Mouse (Mus musculus): ENCODE data around the gene Ascc2. TPM values are rescaled to one million over a fixed set of nuclear protein-coding genes. Genes with fewer than 3 reads are reported as not detected.

Ascc2 gene
- total RNA-seq, 2 experiments from 2014 or later: 16.2 to 19.6 TPM

DNA sequence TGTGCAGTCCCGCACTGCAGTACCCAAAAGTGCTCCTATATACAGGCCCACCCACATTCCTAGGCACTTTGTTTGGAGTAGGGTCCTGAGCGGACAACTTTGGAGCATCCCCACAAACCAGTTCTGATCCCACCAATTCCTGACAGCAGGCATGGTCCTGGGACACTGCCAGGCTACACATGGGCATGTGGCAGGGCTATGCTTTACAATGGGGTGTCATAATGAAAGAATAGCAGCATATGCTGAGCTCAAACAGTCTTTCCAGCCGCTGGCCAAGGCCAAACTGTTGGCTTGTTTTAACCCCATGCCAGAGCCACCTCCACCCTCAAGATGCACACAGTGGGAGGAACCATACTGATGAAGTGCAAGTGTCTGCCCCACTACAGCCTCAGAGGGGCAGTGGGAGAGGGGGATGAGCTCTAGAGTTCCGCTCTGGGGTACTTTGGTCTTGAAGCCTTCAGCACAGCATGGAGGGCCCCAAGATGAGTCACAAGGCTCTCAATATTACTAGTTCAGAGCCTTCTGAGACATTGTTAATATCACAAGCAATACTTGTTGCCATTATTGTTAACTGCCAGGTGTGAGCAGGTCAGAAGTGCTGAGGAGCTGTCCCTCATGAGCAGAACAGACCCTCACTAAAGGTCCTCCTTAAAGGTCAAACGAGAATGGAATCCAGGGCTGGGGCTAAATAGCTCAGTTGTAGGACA lies 79.1 kb downstream of the Ascc2 start:
- ATAC-seq (replicated peaks; ENCODE audit: poor library complexity): no peak

DNA sequence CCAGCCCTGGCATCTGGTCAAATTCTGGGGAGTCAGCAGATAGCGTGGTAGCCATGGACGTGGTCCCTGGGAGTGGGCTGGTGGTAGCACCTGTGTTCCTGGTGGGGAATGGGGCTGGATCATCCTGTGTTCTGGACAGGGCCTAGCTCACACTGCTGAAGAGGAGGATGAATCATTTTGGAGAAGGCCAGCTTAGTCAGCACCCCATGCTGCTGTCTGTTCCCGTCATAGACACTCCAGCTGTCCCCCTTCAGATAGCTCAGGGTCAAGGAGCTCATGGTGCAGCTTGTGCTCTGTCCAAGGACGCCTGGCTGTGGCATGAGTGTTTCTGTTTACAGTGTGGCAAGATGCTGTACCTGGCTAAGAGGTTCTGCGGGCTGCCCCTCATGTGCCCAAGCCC lies 81.0 kb downstream of the Ascc2 start:
- no peak for ATAC-seq (replicated peaks; ENCODE audit: poor library complexity)

DNA sequence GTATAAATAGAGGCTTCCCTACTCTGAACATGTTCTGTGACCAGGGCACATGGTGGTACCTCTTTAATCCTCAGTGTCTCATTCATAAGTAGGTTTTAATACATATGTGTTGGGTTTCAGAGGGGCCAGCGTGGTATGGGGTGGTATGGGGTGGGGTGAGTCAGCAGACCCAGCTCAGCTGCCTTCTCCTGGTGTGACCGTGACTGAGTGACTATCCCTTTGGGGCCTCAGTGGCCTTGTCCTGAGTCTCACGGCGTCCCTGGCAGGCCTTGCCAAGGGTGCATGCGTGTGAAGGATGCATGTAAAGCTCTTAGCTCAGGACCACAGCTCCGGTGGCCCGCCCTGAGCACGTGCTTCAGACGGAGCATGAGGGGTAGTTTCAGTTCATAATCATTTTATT lies 82.4 kb downstream of the Ascc2 start:
- no peak for ATAC-seq (replicated peaks; ENCODE audit: poor library complexity)

DNA sequence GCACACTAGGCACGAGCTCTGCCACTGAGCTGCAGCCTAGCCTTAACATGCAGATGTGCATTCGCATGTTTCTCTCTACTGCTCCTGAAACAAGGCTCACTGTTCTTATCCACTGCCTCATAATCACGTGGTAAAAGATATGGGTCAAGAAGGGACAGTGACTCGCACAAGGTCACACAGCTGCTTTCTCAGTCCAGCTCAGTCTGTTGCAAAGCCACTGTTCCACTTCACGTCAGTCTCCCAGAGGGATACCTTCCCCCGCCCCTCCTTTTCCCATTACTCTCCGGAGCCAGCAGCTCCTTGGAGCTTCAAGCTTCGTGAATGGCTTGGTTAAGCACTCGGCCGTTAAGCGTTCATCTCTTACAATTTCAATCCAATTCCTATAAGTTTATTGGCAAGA lies 82.8 kb downstream of the Ascc2 start:
- no peak for ATAC-seq (replicated peaks; ENCODE audit: poor library complexity)

DNA sequence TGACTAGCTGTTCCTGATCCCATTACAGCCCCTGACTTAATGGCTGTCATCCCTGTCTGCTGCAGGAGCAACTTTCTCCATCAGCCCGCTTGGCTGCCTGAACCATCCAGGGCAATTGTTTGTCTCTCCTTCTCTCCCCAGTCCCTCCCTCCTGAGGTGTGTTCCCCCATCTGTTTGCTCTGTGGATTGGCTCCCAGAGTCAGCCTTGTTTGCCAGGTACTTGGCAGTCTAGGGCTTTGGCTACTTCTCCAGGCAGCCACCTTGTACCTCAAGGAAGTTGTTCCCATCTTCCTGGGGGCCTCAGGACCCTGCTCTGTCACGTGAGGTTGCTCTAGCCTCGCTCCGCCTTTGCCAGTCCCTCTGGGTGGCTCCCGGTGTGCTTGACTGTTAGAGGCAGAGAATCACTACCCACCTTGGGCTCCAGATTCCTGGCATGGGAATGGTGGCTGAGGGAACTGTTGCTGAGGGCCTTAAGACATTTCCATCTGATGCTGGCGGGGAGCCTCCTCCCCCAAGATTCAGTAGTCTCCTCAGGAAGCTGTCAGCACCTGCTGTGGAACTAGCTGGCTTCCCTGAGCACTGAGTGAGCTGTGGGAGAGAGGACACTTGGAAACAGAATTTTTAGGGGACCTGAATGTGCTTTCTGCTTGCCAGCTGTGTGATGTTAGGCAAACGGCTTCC lies 83.5 kb downstream of the Ascc2 start:
- no peak for ATAC-seq (replicated peaks; ENCODE audit: poor library complexity)

DNA sequence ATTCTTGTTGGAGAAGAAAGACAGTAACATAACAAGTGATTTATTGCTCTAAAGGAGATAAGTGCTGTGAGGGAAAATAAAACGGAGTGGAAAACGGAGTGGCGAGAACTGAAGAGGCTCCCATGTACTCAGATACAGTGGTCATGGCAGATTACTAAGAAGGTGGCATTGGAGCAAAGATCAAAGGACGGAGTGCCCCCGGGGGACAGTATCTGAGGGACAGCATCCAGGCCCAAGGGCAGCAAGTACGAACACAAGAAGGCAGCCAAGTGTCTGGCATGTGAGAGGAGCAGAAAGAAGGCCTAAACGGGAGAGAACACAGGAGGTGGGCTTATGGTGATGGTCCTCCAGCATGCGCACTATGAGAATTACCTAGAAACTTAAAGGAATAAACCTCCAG lies 84.2 kb downstream of the Ascc2 start:
- no peak for ATAC-seq (replicated peaks; ENCODE audit: poor library complexity)

DNA sequence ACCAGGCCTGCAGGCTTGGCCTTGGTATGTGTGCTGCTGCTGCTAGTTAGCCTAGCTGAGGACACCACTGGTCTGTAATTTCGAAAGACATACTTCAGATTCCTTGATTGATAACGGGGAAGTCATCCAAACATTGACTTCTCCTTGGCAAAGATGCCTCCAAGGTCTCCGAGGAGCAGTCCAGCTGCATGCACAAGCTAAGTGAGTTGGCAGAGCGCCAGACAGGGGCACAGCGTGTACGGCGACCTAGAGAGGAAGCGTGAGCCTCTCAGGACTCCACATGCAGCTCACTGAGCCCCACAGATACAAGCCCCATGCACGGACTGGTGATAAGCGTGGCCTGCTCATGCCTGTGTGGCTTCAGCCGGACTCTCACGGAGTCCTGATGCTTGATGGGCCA lies 92.1 kb downstream of the Ascc2 start:
- peak; percentile 83 for ATAC-seq (replicated peaks; ENCODE audit: poor library complexity)

DNA sequence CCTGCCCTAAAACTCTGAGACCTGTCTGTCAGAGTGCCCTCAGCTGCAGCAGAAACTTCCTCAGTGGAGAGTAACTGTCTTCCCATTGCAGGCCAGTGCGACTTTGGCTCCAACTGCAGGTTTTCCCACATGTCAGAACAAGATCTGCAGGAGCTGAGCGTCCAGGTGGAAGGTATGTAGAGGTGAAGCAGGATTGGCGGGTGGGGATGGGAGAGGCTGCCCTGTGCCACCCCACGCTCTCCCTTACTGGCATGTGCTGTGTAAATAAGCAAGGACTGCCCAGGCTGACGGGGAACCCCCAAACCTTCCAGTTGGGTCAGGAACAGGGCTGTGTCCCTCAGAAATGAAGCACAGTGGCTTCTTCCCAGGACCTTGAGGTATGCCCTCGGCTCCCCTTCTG lies 92.5 kb downstream of the Ascc2 start:
- ATAC-seq (replicated peaks; ENCODE audit: poor library complexity): no peak

DNA sequence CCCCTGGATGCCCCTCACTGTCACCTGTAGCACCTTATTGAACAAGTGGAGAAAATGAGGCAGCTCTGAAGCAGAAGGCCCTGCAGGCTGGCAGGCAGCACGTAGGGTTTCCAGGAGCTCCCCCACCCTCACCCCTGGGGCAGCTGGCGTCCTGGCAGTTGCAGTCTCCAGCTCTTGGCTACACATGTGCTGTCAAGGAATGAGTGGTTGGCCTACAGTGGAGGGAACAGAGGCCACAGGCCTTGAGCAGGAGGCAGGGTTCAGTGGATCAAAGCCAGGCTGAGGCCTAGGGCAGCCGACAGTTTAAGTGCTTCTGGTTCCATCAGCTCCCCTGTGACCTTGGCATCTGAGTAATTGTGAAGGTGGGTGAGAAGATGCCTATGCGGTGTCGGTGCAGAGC lies 93.4 kb downstream of the Ascc2 start:
- ATAC-seq (replicated peaks; ENCODE audit: poor library complexity): no peak

DNA sequence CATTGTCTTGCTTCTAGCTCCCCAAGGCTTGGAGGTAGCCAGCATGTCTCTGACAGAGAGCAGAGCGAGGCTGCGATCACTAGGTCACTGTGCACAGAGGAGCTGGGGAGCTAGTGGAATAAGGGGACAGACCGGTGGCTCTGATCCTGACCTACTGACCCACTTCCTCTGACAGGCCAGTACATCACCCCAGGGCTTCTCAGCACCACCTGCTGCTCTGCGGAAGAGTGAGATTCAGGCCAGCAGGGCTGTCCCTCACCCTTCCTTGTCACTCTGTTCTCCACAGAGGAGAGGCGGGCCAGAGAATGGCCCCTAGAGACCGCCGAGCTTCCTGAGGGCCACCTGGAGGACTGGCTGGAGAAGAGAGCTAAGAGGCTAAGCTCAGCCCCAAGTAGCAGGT lies 94.2 kb downstream of the Ascc2 start:
- ATAC-seq (replicated peaks; ENCODE audit: poor library complexity): no peak

DNA sequence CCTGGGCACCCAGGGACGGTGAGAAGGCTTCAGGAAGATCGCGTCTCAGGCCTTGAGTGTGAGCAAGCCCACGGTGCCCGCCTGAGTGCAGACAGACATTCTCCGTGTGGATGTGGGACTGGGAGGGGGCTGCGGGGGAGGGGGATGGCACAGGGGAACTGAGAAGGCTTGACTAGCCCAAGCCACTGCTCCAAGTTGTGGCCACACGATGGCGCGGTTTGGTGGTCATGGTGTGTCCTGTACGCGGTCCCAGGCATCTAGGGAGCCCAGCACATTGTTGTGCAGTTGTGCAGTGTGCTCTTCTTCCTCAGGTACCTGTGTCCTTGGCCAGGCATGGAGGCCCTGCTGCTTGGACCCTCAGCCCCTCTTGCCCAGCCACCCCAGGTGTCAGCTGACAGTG lies 96.6 kb downstream of the Ascc2 start:
- no peak for ATAC-seq (replicated peaks; ENCODE audit: poor library complexity)

Other genes with a start within 250 kb of the Ascc2 start
- 2.6 and 2.8 TPM in 2 replicates for gene Hormad2, start 196.6 kb upstream of the Ascc2 start, total RNA-seq (2015)
- 0.87 TPM in 1 of 2 replicates, not detected in the other for gene Hormad2, start 196.6 kb upstream of the Ascc2 start, total RNA-seq (2017)
- 31.2 and 32.4 TPM in 2 replicates for gene Mtmr3, start 42.9 kb upstream of the Ascc2 start, total RNA-seq (2015)
- gene Mtmr3, start 42.9 kb upstream of the Ascc2 start, total RNA-seq (2017): 54.5 and 59.0 TPM in 2 replicates
- gene Gm11032, start 17.7 kb upstream of the Ascc2 start, total RNA-seq (2015): not detected in 2 replicates
- not detected in 2 replicates for gene Gm11032, start 17.7 kb upstream of the Ascc2 start, total RNA-seq (2017)
- gene Uqcr10, start 66.6 kb downstream of the Ascc2 start, total RNA-seq (2015): 195 and 210 TPM in 2 replicates
- 126 and 138 TPM in 2 replicates for gene Uqcr10, start 66.6 kb downstream of the Ascc2 start, total RNA-seq (2017)
- 38.8 and 40.6 TPM in 2 replicates for gene Zmat5, start 66.9 kb downstream of the Ascc2 start, total RNA-seq (2015)
- gene Zmat5, start 66.9 kb downstream of the Ascc2 start, total RNA-seq (2017): 8.2 and 10.8 TPM in 2 replicates
- gene Cabp7, start 109.0 kb downstream of the Ascc2 start, total RNA-seq (2015): not detected in 2 replicates
- not detected in 2 replicates for gene Cabp7, start 109.0 kb downstream of the Ascc2 start, total RNA-seq (2017)
- 17.4 and 17.9 TPM in 2 replicates for gene Nf2, start 211.8 kb downstream of the Ascc2 start, total RNA-seq (2015)
- gene Nf2, start 211.8 kb downstream of the Ascc2 start, total RNA-seq (2017): 48.1 and 64.9 TPM in 2 replicates
- 12.0 and 13.7 TPM in 2 replicates for gene Nipsnap1, start 236.2 kb downstream of the Ascc2 start, total RNA-seq (2015)
- 20.5 and 21.5 TPM in 2 replicates for gene Nipsnap1, start 236.2 kb downstream of the Ascc2 start, total RNA-seq (2017)

All from megakaryocyte progenitor cell, adult 5-6 weeks (primary cell).